Mouse (Mus musculus) heart, embryonic 12.5 days (tissue): ENCODE measurements around the gene Ccdc155. TPM values are rescaled to one million over a fixed set of nuclear protein-coding genes. Genes with fewer than 3 reads are reported as not detected.
"Not testable (repeated sequence)": the region's sequence is repeated elsewhere in the genome, so short reads cannot be mapped to it uniquely, and the experiment has no call there.

ENCODE experiments used
- ATAC-seq: fragments of 200-750 bp; cut with Nextera tagmentation; 2 replicates; pipeline ENCODE4 v1.8.0; 2017; ENCODE audit warnings: moderate TSS enrichment, moderate library complexity; ENCODE audit not compliant: insufficient number of reproducible peaks, low FRiP score
- H3K27ac ChIP-seq: fragments of 300-500 bp; sonication (generic); 2 replicates; pipeline ENCODE4 v1.5.1; 2016; ENCODE audit warnings: mild to moderate bottlenecking, moderate library complexity; ENCODE audit not compliant: poor library complexity, severe bottlenecking
- H3K27me3 ChIP-seq: fragments of 300-500 bp; sonication (generic); replicated peaks from 2 replicates; pipeline ENCODE4 v1.6.1; 2016; ENCODE audit warnings: mild to moderate bottlenecking, moderate library complexity
- H3K36me3 ChIP-seq: fragments of 300-500 bp; sonication (generic); 2 replicates; pipeline ENCODE4 v1.6.1; 2016; ENCODE audit warnings: mild to moderate bottlenecking, moderate library complexity
- H3K4me1 ChIP-seq: fragments of 300-500 bp; sonication (generic); replicated peaks from 2 replicates; pipeline ENCODE4 v1.6.1; 2016; ENCODE audit warnings: mild to moderate bottlenecking
- H3K4me2 ChIP-seq: fragments of 300-500 bp; sonication (generic); 2 replicates; pipeline ENCODE4 v1.6.1; 2016; ENCODE audit warnings: mild to moderate bottlenecking, moderate library complexity
- H3K4me3 ChIP-seq: fragments of 300-500 bp; sonication (generic); 2 replicates; pipeline ENCODE4 v1.5.1; 2016; ENCODE audit warnings: mild to moderate bottlenecking
- H3K9ac ChIP-seq: fragments of 300-500 bp; sonication (generic); 2 replicates; pipeline ENCODE4 v1.6.1; 2016; ENCODE audit warnings: mild to moderate bottlenecking, moderate library complexity
- H3K9me3 ChIP-seq: fragments of 300-500 bp; sonication (generic); replicated peaks from 2 replicates; pipeline ENCODE4 v1.6.1; 2016; ENCODE audit warnings: mild to moderate bottlenecking, moderate library complexity
- WGBS: fragments of 180-500 bp; shearing (Covaris S2); methylation state at CpG from one replicate; pipeline ENCODE4 v1.1.7; 2016; 5-methylcytosine and 5-hydroxymethylcytosine counted together
- polyA plus RNA-seq: library from polyadenylated mRNA; unstranded; fragments of >200 nt; fragmentation: Nextera tagmentation; extraction: Ambion mirVana; gene quantifications from 2 replicates; pipeline ENCODE4 v1.2.1, GENCODE M21; 2016

The Ccdc155 gene
- polyA plus RNA-seq, 1 experiment from 2014 or later = 0.70 TPM

DNA sequence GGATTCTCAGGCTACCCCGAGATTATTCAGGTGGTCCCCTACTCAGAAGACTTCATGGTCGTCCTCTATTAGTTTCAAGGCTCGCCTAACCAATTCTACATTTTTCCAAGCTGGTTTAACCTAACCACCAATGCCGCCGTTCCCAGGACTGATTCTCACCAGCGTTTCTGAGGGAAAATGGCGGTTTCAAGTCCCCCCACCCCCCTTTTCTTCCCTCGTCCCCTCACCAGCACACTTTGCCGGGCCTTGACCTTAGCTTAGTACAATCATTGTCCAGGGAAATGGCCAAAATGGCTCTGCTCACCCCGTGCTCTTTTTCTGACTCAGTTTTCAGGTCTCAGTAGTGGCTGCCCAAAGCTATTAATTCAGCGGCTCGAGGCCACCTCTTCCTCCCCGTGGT lies 29.3 kb downstream of the Ccdc155 start:
- H3K4me1 ChIP-seq = peaks cover 16% of the 10 kb centered on the region
- H3K36me3 ChIP-seq = no peaks in the 10 kb centered on the region
- H3K9ac ChIP-seq = no peak overlapping the region
- peaks cover 97% of the 10 kb centered on the region for H3K27me3 ChIP-seq
- WGBS = 2% methylated on average over 13 of the region's 13 CpGs
- no peak overlapping the region for H3K4me3 ChIP-seq
- no peak overlapping the region for H3K4me2 ChIP-seq
- ATAC-seq = no peak
- no peak overlapping the region for H3K27ac ChIP-seq
- H3K9me3 ChIP-seq = peaks cover 27% of the 10 kb centered on the region

GRCm38 (mm10) chr7:45174567-45175280 lies 30.0 kb downstream of the Ccdc155 start:
- Histone ChIP-seq H3K4me2 (peak overlapping the region; percentile 35), H3K4me3 (peak overlapping the region; percentile 7; the same call in 1 of the 2 replicates), H3K36me3 (peaks cover 3% of the 10 kb centered on the region; the same call in 1 of the 2 replicates), H3K9me3 (peaks cover 33% of the 10 kb centered on the region), H3K27ac (no peak overlapping the region), H3K9ac (no peak overlapping the region; the same call in 1 of the 2 replicates), H3K4me1 (peaks cover 16% of the 10 kb centered on the region), H3K27me3 (peaks cover 94% of the 10 kb centered on the region)
- no peak for ATAC-seq
- WGBS = 5% methylated on average over 29 of the region's 29 CpGs

GRCm38 (mm10) chr7:45173772-45174171 lies 30.9 kb downstream of the Ccdc155 start:
- not testable (repeated sequence) for H3K27ac ChIP-seq, H3K9ac ChIP-seq, ATAC-seq, H3K4me3 ChIP-seq, H3K4me2 ChIP-seq
- peaks cover 16% of the 10 kb centered on the region for H3K4me1 ChIP-seq
- H3K36me3 ChIP-seq = peaks cover 12% of the 10 kb centered on the region; the same call in 1 of the 2 replicates
- H3K27me3 ChIP-seq = peaks cover 94% of the 10 kb centered on the region
- peaks cover 43% of the 10 kb centered on the region for H3K9me3 ChIP-seq
- 53% methylated on average over 1 of the region's 1 CpGs for WGBS

DNA sequence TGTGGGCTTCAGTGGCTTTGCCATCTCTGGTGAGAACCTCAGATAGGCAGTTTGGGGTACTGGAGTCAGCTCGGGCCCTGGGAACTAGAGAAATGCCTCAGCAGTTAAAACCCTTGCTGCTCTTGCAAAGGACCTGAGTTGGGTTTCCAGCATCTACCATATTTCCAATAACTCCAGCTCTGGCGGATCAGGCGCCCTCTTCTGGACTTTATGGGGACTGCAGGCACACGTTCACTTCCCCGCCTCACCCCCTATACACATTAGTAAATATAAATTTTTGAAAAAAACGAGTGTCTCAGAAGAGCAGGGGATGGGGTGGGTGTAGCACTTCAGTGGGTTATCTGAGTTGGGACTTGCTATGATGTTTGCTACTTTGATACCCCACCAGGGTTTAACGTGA lies 31.7 kb downstream of the Ccdc155 start:
- Histone ChIP-seq H3K36me3 (peaks cover 12% of the 10 kb centered on the region; the same call in 1 of the 2 replicates), H3K4me3 (no peak overlapping the region), H3K9ac (no peak overlapping the region), H3K27ac (no peak overlapping the region), H3K4me1 (peaks cover 16% of the 10 kb centered on the region), H3K27me3 (peaks cover 94% of the 10 kb centered on the region), H3K4me2 (no peak overlapping the region), H3K9me3 (peaks cover 49% of the 10 kb centered on the region)
- ATAC-seq = no peak
- 56% methylated on average over 7 of the region's 7 CpGs for whole genome bisulfite sequencing

- 85% methylated on average over 3 of the region's 3 CpGs for WGBS
- H3K27me3 ChIP-seq = peaks cover 94% of the 10 kb centered on the region
- no peak for ATAC-seq
- H3K36me3 ChIP-seq = peaks cover 12% of the 10 kb centered on the region; the same call in 1 of the 2 replicates
- peaks cover 6% of the 10 kb centered on the region; the same call in 1 of the 2 replicates for H3K4me1 ChIP-seq
- no peak overlapping the region for H3K27ac ChIP-seq
- no peak overlapping the region for H3K4me2 ChIP-seq
- no peak overlapping the region for H3K9ac ChIP-seq
- H3K4me3 ChIP-seq = no peak overlapping the region
- H3K9me3 ChIP-seq = peaks cover 49% of the 10 kb centered on the region
These were observed 35.2 kb downstream of the Ccdc155 start for GRCm38 (mm10) chr7:45169495-45169894.

DNA sequence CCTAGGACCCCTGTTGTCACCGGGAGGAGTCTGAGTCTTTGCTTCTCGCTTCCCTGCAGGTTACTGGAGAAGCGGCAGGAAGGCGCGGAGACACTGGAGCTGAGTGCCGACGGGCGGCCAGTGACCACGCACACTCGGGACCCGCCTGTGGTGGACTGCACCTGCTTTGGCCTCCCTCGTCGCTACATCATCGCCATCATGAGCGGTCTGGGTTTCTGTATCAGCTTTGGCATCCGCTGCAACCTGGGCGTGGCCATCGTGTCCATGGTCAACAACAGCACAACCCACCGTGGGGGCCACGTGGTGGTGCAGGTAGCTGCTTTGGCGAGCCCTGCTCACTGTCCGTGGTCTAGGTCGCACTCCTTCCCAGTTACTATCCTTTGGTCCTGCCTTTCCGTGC lies 36.0 kb downstream of the Ccdc155 start:
- Histone ChIP-seq H3K27ac (no peak overlapping the region), H3K36me3 (peaks cover 12% of the 10 kb centered on the region; the same call in 1 of the 2 replicates), H3K4me3 (peak overlapping the region; percentile 10; the same call in 1 of the 2 replicates), H3K9ac (no peak overlapping the region), H3K4me2 (no peak overlapping the region), H3K9me3 (peaks cover 49% of the 10 kb centered on the region), H3K27me3 (peaks cover 95% of the 10 kb centered on the region), H3K4me1 (peaks cover 15% of the 10 kb centered on the region)
- WGBS = 6% methylated on average over 24 of the region's 24 CpGs
- no peak for ATAC-seq

- H3K27ac ChIP-seq = no peak overlapping the region
- peaks cover 47% of the 10 kb centered on the region for H3K9me3 ChIP-seq
- no peak for ATAC-seq
- H3K36me3 ChIP-seq = peaks cover 12% of the 10 kb centered on the region; the same call in 1 of the 2 replicates
- H3K4me1 ChIP-seq = peaks cover 16% of the 10 kb centered on the region
- 5% methylated on average over 19 of the region's 19 CpGs for WGBS
- no peak overlapping the region for H3K4me3 ChIP-seq
- H3K27me3 ChIP-seq = peaks cover 97% of the 10 kb centered on the region
- H3K9ac ChIP-seq = no peak overlapping the region
- no peak overlapping the region for H3K4me2 ChIP-seq
These were observed 36.8 kb downstream of the Ccdc155 start for GRCm38 (mm10) chr7:45167761-45168445.

DNA sequence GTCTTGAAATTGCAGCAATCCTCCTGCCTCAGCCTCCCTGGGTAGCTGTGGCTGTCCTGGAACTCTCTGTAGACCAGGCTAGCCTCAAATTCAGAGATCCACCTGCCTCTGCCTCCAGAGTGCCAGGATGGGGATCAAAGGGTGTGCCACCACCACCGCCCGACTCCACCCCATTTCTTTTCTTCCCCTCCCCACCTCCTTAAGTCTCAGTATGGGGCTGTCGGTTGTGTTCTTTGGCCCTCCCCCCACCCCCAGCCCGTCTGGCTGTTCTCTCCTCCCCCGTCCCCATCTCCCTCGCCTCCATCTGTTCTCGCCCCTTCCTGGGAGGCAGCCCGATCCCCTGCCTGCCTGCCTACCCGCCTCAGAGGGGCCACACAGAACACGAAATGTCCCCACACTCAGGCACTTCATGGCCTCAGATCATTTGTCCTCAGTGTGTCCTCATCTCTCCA lies 37.7 kb downstream of the Ccdc155 start:
- Histone ChIP-seq H3K27ac (no peak overlapping the region), H3K9me3 (peaks cover 38% of the 10 kb centered on the region), H3K4me2 (no peak overlapping the region), H3K36me3 (peaks cover 12% of the 10 kb centered on the region; the same call in 1 of the 2 replicates), H3K27me3 (peaks cover 92% of the 10 kb centered on the region), H3K9ac (no peak overlapping the region), H3K4me3 (no peak overlapping the region), H3K4me1 (peaks cover 22% of the 10 kb centered on the region)
- ATAC-seq = no peak
- 30% methylated on average over 9 of the region's 10 CpGs for WGBS

GRCm38 (mm10) chr7:45165701-45166100 lies 39.0 kb downstream of the Ccdc155 start:
- H3K4me1 ChIP-seq = peaks cover 25% of the 10 kb centered on the region
- WGBS = 48% methylated on average over 11 of the region's 11 CpGs
- ATAC-seq = no peak

DNA sequence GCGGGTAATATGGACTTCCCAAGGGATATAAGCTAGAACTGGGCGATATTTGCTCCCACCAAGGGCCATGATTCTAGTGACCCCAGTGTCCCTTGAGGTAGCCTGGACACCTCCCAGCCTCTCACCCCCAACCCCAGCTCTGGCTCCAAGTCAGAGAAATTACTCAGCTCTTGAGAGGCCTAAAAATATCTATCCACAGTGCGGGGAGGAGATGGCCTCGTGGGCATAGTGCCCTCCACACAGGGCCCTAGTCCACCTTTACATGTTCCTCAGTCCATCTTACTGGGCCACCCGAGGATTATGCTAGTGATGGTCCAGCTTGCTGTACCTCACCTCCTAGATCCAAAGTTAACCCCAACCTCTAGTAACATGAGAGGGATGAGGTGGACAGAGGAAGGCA lies 39.9 kb downstream of the Ccdc155 start:
- peaks cover 17% of the 10 kb centered on the region for H3K9me3 ChIP-seq
- H3K4me3 ChIP-seq = no peak overlapping the region
- 53% methylated on average over 5 of the region's 5 CpGs for WGBS
- no peak overlapping the region for H3K27ac ChIP-seq
- no peak for ATAC-seq
- H3K36me3 ChIP-seq = peaks cover 23% of the 10 kb centered on the region
- H3K4me2 ChIP-seq = no peak overlapping the region; the same call in 1 of the 2 replicates
- H3K27me3 ChIP-seq = peaks cover 74% of the 10 kb centered on the region
- H3K9ac ChIP-seq = no peak overlapping the region
- H3K4me1 ChIP-seq = peaks cover 25% of the 10 kb centered on the region

More at GRCm38 (mm10) chr7:45165701-45166100, 39.0 kb downstream of the Ccdc155 start:
- Histone ChIP-seq H3K36me3 (peaks cover 16% of the 10 kb centered on the region), H3K9ac (no peak overlapping the region), H3K9me3 (peaks cover 25% of the 10 kb centered on the region), H3K4me2 (no peak overlapping the region), H3K27ac (no peak overlapping the region), H3K27me3 (peaks cover 81% of the 10 kb centered on the region), H3K4me3 (no peak overlapping the region)
